11 mouse cellular contexts compared by ENCODE assay signal in genomic region chr4:97908576-97909147, GRCm38 (mm10).
DNase-seq lines count a peak whose midpoint lies in the region; ATAC-seq and TF ChIP-seq lines count a peak whose summit lies in the region.
"Had no signal": no experiment of that assay in that cellular context is flagged by ENCODE, and none has a peak within 500 bp of the region (broad histone marks: within the 10 kb centered on the region; RNA-seq: fewer than 3 reads in every experiment).

No protein-coding gene starts in this region.

- ATAC-seq in hindbrain, postnatal 0 days, result 0 out of 2 replicates have a peak, but pooled peaks have one; percentile 8
- ATAC-seq: Patski had no signal

- peaks cover 18% of the 10 kb centered on the region for H3K4me1 ChIP-seq in hindbrain, postnatal 0 days (ENCODE audit: insufficient read depth, low read length)
- no peaks in the 10 kb centered on the region for H3K4me1 ChIP-seq in hindbrain, embryonic 10.5 days (replicated peaks)
- H3K4me1 ChIP-seq in testis, adult 2 months (ENCODE audit: control insufficient read depth, insufficient read depth, low read length), result peaks cover 7% of the 10 kb centered on the region

- WGBS in hindbrain, postnatal 0 days, result 58% methylated on average over 4 of the region's 4 CpGs
- WGBS in hindbrain, embryonic 10.5 days, result 75% methylated on average over 4 of the region's 4 CpGs

- H3K27me3 ChIP-seq in hindbrain, postnatal 0 days (ENCODE audit: insufficient read depth, low read length), result no peaks in the 10 kb centered on the region
- H3K27me3 ChIP-seq in hindbrain, embryonic 10.5 days (ENCODE audit: insufficient read depth, poor library complexity, severe bottlenecking), result no peaks in the 10 kb centered on the region
- no peaks in the 10 kb centered on the region for H3K27me3 ChIP-seq in testis, adult 2 months (ENCODE audit: control insufficient read depth, insufficient read depth, low read length)
- H3K27me3 ChIP-seq: limb, embryonic 15.5 days; megakaryocyte, embryonic 14.5 days; Patski had no signal

- H3K9ac ChIP-seq in hindbrain, postnatal 0 days (replicated peaks; ENCODE audit: low read length), result no peak overlapping the region
- H3K9ac ChIP-seq: limb, embryonic 15.5 days had no signal

- no peak for TF ChIP-seq CTCF in hindbrain, postnatal 0 days (IDR thresholded peaks at IDR 0.05; ENCODE audit: low read depth)
- no peak for TF ChIP-seq CTCF in testis, adult 2 months (IDR thresholded peaks at IDR 0.05; ENCODE audit: control insufficient read depth, insufficient read depth, insufficient replicate concordance, low read depth, low read length)

- no peaks in the 10 kb centered on the region for H3K9me3 ChIP-seq in hindbrain, postnatal 0 days (ENCODE audit: low read length)
- no peaks in the 10 kb centered on the region for H3K9me3 ChIP-seq in hindbrain, embryonic 10.5 days
- H3K9me3 ChIP-seq: limb, embryonic 15.5 days had no signal

- H3K4me3 ChIP-seq in hindbrain, postnatal 0 days (ENCODE audit: low read length), result no peak overlapping the region
- H3K4me3 ChIP-seq in hindbrain, embryonic 10.5 days, result no peak overlapping the region
- no peak overlapping the region for H3K4me3 ChIP-seq in testis, adult 2 months (ENCODE audit: control insufficient read depth, low read depth, low read length)
- H3K4me3 ChIP-seq: limb, embryonic 15.5 days; megakaryocyte, embryonic 14.5 days had no signal

- H3K4me2 ChIP-seq in hindbrain, postnatal 0 days (ENCODE audit: low read depth, low read length), result no peak overlapping the region
- H3K4me2 ChIP-seq: limb, embryonic 15.5 days had no signal

- no peaks in the 10 kb centered on the region for H3K36me3 ChIP-seq in hindbrain, postnatal 0 days (ENCODE audit: insufficient read depth, low read length)
- H3K36me3 ChIP-seq in hindbrain, embryonic 10.5 days, result no peaks in the 10 kb centered on the region
- no peaks in the 10 kb centered on the region for H3K36me3 ChIP-seq in testis, adult 2 months (ENCODE audit: control insufficient read depth, insufficient read depth, low read length)
- H3K36me3 ChIP-seq: limb, embryonic 15.5 days had no signal

- peak; percentile 50 for DNase-seq in cerebellum, adult 9-11 months
- DNase-seq in cerebellum, postnatal 25 days, result no peak
- DNase-seq in hindbrain, postnatal 0 days (ENCODE audit: low spot score), result peak; percentile 34
- no peak for DNase-seq in hindbrain, embryonic 10.5 days (ENCODE audit: low spot score)
- no peak for DNase-seq in testis, postnatal 14 days (ENCODE audit: low spot score)
- DNase-seq in ovary, postnatal 36 days (ENCODE audit: low spot score), result no peak
- DNase-seq in right cerebral cortex, postnatal 4 days, result no peak

- peak overlapping the region; percentile 15; the same call in 1 of the 2 replicates for H3K27ac ChIP-seq in hindbrain, postnatal 0 days
- no peak overlapping the region for H3K27ac ChIP-seq in hindbrain, embryonic 10.5 days
- peak overlapping the region; percentile 62; the same call in 1 of the 2 replicates for H3K27ac ChIP-seq in testis, adult 2 months (ENCODE audit: control insufficient read depth, insufficient read depth, low read depth, low read length)
- H3K27ac ChIP-seq: limb, embryonic 15.5 days had no signal

- no peak for TF ChIP-seq POLR2A in testis, adult 2 months (IDR thresholded peaks at IDR 0.05; ENCODE audit: control insufficient read depth, low read depth, low read length)

Comparison
In these comparisons a context has a peak if more than half of its experiments do, and no peak if none do; other contexts are left out.
1. DNase-seq: peak in cerebellum, adult 9-11 months (single experiment) and hindbrain, postnatal 0 days (single experiment); none in cerebellum, postnatal 25 days (0 of 2), hindbrain, embryonic 10.5 days (single experiment), testis, postnatal 14 days (single experiment), ovary, postnatal 36 days (single experiment) and right cerebral cortex, postnatal 4 days (single experiment).